Mouse (Mus musculus) brain, embryonic 14.5 days (tissue): ENCODE results near the gene Slc12a8.

ENCODE experiments used
- CTCF ChIP-seq: fragments of 200-500 bp; IDR thresholded peaks from 2 replicates; pipeline ENCODE4 v1.5.1; 2012; ENCODE audit warnings: inconsistent platforms, mild to moderate bottlenecking, moderate library complexity, borderline replicate concordance; ENCODE audit not compliant: insufficient read depth, insufficient read length; ENCODE audit errors: extremely low read depth
- POLR2A ChIP-seq: fragments of 200-500 bp; IDR thresholded peaks from 2 replicates; pipeline ENCODE4 v1.6.1; 2012; ENCODE audit warnings: mild to moderate bottlenecking, inconsistent platforms, borderline replicate concordance; ENCODE audit not compliant: poor library complexity, insufficient read depth, insufficient read length, severe bottlenecking; ENCODE audit errors: extremely low read depth

DNA sequence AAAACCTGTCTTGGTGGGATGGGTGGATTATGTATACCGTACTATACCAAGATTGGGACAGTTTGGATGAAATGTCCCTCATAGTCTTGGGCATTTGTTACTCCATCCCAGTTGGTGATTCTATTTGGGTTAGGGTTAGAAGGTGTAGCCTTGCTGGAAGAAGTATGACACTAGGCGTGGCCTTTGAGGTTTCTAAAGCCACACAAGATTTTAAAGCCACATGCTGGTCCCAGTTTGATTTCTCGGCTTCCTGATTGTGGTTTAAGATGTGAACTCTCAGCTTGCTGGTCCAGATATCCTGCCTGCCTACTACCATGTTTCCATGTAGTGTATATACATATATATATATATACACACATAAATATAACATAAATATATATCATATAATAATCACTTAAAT, 140.1 kb downstream of the Slc12a8 start:
- TF ChIP-seq CTCF, result no peak
- no peak for TF ChIP-seq POLR2A
